Mouse (Mus musculus): ENCODE measurements around the gene Kcnip1. TPM values are rescaled to one million over a fixed set of nuclear protein-coding genes. Genes with fewer than 3 reads are reported as not detected.
A peak's percentile ranks its signal among the peaks of the same experiment; 100 is the strongest.

Gene Kcnip1
- polyA plus RNA-seq, 1 experiment from 2014 or later, result 2.0 TPM

DNA sequence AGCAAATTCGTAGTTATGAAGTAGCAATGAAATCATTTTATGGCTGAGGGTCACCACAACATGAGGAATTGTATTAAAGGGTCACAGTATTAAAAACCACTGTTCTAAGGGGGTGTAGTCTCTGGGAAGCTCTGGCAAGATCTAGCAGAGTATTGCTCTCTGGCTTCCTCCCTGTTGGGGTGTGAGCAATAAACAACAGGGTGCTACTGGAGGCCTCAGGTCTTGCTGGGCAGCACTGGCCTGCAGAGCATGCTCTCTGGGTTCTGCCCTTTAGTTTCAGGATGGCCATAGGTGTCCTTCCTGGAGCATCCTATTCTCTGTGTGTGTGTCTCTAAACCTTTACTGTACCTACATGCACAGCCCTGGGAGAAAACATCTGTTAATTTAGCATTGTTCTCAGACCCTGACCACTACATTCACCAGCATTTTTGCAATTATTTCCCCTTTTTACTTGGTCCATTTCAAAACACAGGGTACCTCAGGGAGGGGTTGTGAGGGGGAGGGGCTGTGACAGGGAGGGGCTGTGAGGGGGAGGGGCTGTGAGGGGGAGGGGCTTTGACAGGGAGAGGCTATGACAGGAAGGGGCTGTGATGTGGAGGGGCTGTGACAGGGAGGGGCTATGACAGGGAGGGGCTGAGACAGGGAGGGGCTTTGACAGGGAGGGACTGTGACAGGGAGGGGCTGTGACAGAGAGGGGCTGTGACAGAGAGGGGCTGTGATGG, 291.6 kb downstream of the Kcnip1 start:
- Histone ChIP-seq H3K36me3 (replicated peaks) (no peaks in the 10 kb centered on the region), H3K27me3 (replicated peaks; ENCODE audit: low read depth, poor library complexity, severe bottlenecking) (no peaks in the 10 kb centered on the region), H3K4me1 (peaks cover 12% of the 10 kb centered on the region), H3K9me3 (no peaks in the 10 kb centered on the region), H3K4me3 (no peak overlapping the region), H3K27ac (replicated peaks) (no peak overlapping the region)
- no peak for DNase-seq (ENCODE audit: low spot score)
- WGBS, result 62% methylated on average over 1 of the region's 1 CpGs

- no peak for DNase-seq (ENCODE audit: low spot score)
- 45% methylated on average over 4 of the region's 4 CpGs for WGBS
These were observed 292.2 kb downstream of the Kcnip1 start for GRCm38 (mm10) chr11:33700725-33701124.

DNA sequence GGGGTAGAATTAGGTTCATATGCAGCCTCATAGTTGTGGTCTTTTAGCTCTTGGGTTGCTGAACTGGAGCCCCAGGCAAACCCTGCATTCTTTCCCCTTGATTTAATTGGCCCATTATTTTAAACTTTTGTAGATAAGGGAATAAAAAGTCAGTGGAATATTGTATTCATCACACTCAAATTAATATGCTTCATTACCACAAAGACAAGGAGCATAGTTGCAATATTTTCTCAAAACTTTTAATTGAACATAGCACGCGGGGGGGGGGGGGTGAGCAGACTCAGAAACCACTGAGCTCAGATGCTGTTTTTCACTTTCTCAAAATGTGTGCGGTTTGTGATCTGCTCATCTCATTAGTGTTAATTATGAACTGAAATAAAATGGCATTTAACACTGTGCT, 302.8 kb downstream of the Kcnip1 start:
- Histone ChIP-seq H3K27me3 (replicated peaks; ENCODE audit: low read depth, poor library complexity, severe bottlenecking) (peaks cover 9% of the 10 kb centered on the region; the same call in 1 of the 2 replicates), H3K9me3 (no peaks in the 10 kb centered on the region), H3K27ac (replicated peaks) (no peak overlapping the region), H3K4me3 (no peak overlapping the region), H3K36me3 (replicated peaks) (no peaks in the 10 kb centered on the region), H3K4me1 (no peaks in the 10 kb centered on the region)
- WGBS, result 93% methylated on average over 3 of the region's 3 CpGs
- DNase-seq (ENCODE audit: low spot score), result no peak

More at GRCm38 (mm10) chr11:33700725-33701124, 292.2 kb downstream of the Kcnip1 start:
- Histone ChIP-seq H3K27ac (replicated peaks) (no peak overlapping the region), H3K4me1 (peaks cover 12% of the 10 kb centered on the region), H3K36me3 (replicated peaks) (no peaks in the 10 kb centered on the region), H3K9me3 (no peaks in the 10 kb centered on the region), H3K27me3 (replicated peaks; ENCODE audit: low read depth, poor library complexity, severe bottlenecking) (no peaks in the 10 kb centered on the region), H3K4me3 (no peak overlapping the region)

DNA sequence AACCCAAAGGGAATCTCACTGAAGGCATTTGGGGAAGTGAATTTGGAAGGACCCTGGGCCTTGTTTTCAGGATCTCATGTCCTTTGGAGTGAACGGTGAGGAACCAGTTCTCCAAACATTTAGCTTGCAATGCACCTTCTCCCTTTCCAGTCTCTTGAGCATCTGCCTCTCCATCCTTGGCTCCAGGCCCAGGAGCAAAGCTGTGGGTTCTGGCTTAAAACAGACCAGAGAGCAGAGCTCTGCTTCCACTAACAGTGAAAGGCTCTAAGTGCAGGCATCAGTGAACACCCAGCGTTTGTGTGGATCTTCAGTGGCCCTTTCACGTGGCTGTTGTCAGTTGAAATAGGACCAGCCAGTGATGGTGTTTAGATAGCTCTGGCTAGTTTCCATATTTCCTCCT, 307.0 kb downstream of the Kcnip1 start:
- WGBS, result 78% methylated on average over 3 of the region's 3 CpGs

DNA sequence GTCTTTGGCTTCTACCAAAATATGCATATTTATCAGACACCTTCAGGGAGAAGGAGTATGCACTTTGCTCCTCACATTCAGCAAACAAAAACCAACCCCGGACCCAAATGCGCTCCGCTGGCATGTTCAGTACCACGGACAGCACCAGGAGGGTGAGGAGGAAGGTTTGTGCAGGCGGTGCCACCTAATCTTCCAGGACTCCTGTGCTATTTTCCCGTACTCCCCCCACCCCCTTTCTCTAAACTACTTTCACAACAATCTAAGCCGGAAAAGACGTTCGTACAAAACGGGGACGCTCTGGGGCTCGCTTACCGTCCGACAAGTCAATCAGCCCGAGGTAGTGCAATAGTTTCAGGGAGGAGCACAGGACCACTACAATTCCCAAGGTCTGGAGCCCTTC, 312.8 kb downstream of the Kcnip1 start:
- Histone ChIP-seq H3K4me3 (no peak overlapping the region), H3K27ac (replicated peaks) (no peak overlapping the region), H3K27me3 (replicated peaks; ENCODE audit: low read depth, poor library complexity, severe bottlenecking) (peaks cover 18% of the 10 kb centered on the region), H3K36me3 (replicated peaks) (no peaks in the 10 kb centered on the region), H3K9me3 (no peaks in the 10 kb centered on the region), H3K4me1 (peaks cover 17% of the 10 kb centered on the region)
- peak; percentile 82 for DNase-seq (ENCODE audit: low spot score)
- 3% methylated on average over 15 of the region's 15 CpGs for WGBS

More for the DNA sequence above, 307.0 kb downstream of the Kcnip1 start:
- no peak for DNase-seq (ENCODE audit: low spot score)
- Histone ChIP-seq H3K27ac (replicated peaks) (no peak overlapping the region), H3K9me3 (no peaks in the 10 kb centered on the region), H3K4me3 (no peak overlapping the region), H3K36me3 (replicated peaks) (no peaks in the 10 kb centered on the region), H3K27me3 (replicated peaks; ENCODE audit: low read depth, poor library complexity, severe bottlenecking) (peaks cover 18% of the 10 kb centered on the region), H3K4me1 (peaks cover 12% of the 10 kb centered on the region)

GRCm38 (mm10) chr11:33670105-33670965, 322.6 kb downstream of the Kcnip1 start:
- H3K4me1 ChIP-seq, result no peaks in the 10 kb centered on the region
- no peaks in the 10 kb centered on the region for H3K9me3 ChIP-seq
- no peaks in the 10 kb centered on the region for H3K27me3 ChIP-seq (replicated peaks; ENCODE audit: low read depth, poor library complexity, severe bottlenecking)
- H3K4me3 ChIP-seq, result no peak overlapping the region
- H3K36me3 ChIP-seq (replicated peaks), result no peaks in the 10 kb centered on the region
- 80% methylated on average over 10 of the region's 10 CpGs for WGBS
- H3K27ac ChIP-seq (replicated peaks), result no peak overlapping the region
- no peak for DNase-seq (ENCODE audit: low spot score)

GRCm38 (mm10) chr11:33668376-33668775, 324.6 kb downstream of the Kcnip1 start:
- H3K27me3 ChIP-seq (replicated peaks; ENCODE audit: low read depth, poor library complexity, severe bottlenecking), result no peaks in the 10 kb centered on the region
- no peak overlapping the region for H3K4me3 ChIP-seq
- H3K9me3 ChIP-seq, result no peaks in the 10 kb centered on the region
- H3K27ac ChIP-seq (replicated peaks), result no peak overlapping the region
- no peak for DNase-seq (ENCODE audit: low spot score)
- H3K36me3 ChIP-seq (replicated peaks), result no peaks in the 10 kb centered on the region
- WGBS, result 88% methylated on average over 6 of the region's 6 CpGs
- H3K4me1 ChIP-seq, result no peaks in the 10 kb centered on the region

DNA sequence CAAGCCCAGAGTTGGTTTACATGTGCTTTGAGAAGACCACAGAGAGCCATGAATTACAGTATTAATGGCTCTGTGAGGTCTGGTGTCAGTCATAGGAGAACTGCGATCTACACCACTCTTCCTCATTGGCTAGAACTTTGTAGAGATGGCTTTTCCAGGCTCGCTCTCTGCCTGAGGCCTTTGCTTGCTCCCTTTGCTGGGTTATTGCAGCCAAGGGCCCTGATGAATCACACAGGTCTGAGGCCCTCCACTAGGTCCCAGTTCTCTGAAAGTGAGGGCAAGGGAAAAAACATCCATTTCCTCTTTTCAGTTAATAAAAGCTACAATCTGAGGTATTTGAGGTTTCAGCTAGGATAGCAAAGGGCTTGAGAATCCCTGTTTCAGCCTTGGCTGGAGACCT, 329.4 kb downstream of the Kcnip1 start:
- WGBS, result 88% methylated on average over 2 of the region's 2 CpGs
- peaks cover 3% of the 10 kb centered on the region; the same call in 1 of the 2 replicates for H3K4me1 ChIP-seq
- no peak overlapping the region for H3K4me3 ChIP-seq
- H3K27ac ChIP-seq (replicated peaks), result no peak overlapping the region
- H3K36me3 ChIP-seq (replicated peaks), result no peaks in the 10 kb centered on the region
- DNase-seq (ENCODE audit: low spot score), result no peak
- no peaks in the 10 kb centered on the region for H3K9me3 ChIP-seq
- no peaks in the 10 kb centered on the region for H3K27me3 ChIP-seq (replicated peaks; ENCODE audit: low read depth, poor library complexity, severe bottlenecking)

DNA sequence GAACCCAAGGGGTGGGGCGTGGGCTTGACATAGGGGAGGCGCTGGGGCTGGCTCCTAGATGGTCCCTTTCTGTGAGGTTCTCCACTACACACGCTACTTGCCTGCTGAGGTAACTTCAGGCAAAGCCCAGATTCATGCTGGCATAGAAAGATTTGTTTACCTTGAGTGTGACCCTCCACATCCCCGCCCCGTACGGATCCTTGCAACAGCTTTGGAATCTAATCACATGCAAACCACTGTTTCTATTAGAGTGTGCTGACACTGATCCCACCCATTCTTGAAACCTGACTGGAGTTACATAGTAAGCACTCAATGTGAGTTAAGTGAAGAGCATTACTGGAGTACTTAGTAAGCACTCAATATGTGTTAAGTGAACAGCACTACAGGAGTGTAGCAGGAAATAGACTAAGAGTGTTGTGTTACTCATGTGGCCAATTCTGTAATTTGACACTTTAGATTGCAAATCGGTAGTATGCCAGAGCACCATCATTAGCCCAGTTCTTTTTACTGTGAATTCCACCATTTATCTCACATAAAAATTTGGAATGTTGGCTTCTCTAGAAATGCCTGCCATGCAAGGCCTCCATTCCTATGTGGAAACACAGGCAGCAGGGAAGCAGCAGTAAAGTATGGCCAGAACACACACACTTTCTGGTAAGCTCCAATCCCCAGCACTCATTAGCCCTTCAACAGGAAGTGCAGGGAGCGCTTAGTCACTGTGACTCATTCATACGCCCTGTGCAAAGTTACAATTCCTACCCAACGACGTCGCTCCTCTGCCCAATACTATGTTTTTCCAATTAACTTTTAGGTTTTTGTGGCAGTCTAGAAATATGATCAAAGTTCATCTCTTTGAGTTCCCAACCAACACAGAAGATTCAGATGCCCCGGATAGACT, 332.7 kb downstream of the Kcnip1 start:
- no peak for DNase-seq (ENCODE audit: low spot score)
- Histone ChIP-seq H3K27ac (replicated peaks) (no peak overlapping the region), H3K9me3 (no peaks in the 10 kb centered on the region), H3K4me1 (peaks cover 3% of the 10 kb centered on the region; the same call in 1 of the 2 replicates), H3K36me3 (replicated peaks) (no peaks in the 10 kb centered on the region), H3K4me3 (no peak overlapping the region), H3K27me3 (replicated peaks; ENCODE audit: low read depth, poor library complexity, severe bottlenecking) (no peaks in the 10 kb centered on the region)
- 81% methylated on average over 13 of the region's 13 CpGs for WGBS

DNA sequence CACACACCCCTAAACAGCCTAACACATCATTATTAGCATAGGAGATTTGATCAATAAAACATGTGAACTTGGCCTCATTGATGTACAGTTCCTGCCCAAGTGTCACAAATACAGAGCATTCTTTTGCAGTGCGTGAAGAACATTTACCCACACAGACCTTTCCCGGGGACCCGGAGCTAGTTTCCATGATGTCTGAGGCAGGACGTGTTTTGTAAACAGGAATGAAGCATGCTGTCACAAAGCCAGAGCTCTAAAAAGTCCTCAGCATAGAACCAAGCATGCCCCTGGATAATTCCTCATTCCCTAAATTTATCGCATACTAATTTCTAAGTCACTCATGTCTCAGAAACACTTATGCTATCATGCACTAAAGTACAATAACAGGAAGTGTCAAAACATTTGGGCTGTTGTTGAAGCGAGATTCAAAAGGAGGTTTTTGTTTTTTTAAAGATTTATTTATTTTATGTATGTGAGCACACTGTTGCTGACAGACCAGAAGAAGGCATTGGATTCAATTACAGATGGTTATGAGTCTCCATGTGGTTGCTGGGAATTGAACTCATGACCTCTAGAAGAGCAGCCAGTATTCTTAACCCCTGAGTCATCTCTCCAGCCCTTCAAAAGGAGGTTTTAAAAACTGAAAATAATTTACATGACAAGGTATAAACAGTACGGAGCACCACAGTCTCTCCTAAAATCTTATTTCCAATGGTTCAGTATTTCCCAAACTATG, 336.9 kb downstream of the Kcnip1 start:
- WGBS, result 77% methylated on average over 7 of the region's 7 CpGs

GRCm38 (mm10) chr11:33655221-33655620, 337.7 kb downstream of the Kcnip1 start:
- H3K27me3 ChIP-seq (replicated peaks; ENCODE audit: low read depth, poor library complexity, severe bottlenecking), result no peaks in the 10 kb centered on the region
- H3K27ac ChIP-seq (replicated peaks), result no peak overlapping the region
- no peaks in the 10 kb centered on the region for H3K36me3 ChIP-seq (replicated peaks)
- DNase-seq (ENCODE audit: low spot score), result no peak
- WGBS, result 79% methylated on average over 3 of the region's 3 CpGs
- H3K4me3 ChIP-seq, result no peak overlapping the region
- H3K4me1 ChIP-seq, result no peaks in the 10 kb centered on the region; the same call in 1 of the 2 replicates
- H3K9me3 ChIP-seq, result no peaks in the 10 kb centered on the region

More for the DNA sequence above, 336.9 kb downstream of the Kcnip1 start:
- H3K9me3 ChIP-seq, result no peaks in the 10 kb centered on the region
- H3K27ac ChIP-seq (replicated peaks), result no peak overlapping the region
- no peaks in the 10 kb centered on the region for H3K36me3 ChIP-seq (replicated peaks)
- H3K4me1 ChIP-seq, result peaks cover 3% of the 10 kb centered on the region; the same call in 1 of the 2 replicates
- H3K4me3 ChIP-seq, result no peak overlapping the region
- DNase-seq (ENCODE audit: low spot score), result no peak
- no peaks in the 10 kb centered on the region for H3K27me3 ChIP-seq (replicated peaks; ENCODE audit: low read depth, poor library complexity, severe bottlenecking)
